Mouse (Mus musculus) layer of hippocampus, postnatal 10 days (tissue): ENCODE results near the gene Zp2. TPM values are rescaled to one million over a fixed set of nuclear protein-coding genes. Genes with fewer than 3 reads are reported as not detected.

Source experiments
- total RNA-seq, 2 experiments: library from RNA; stranded (reverse); gene quantifications; 2 replicates each; pipeline ENCODE4 v1.2.3; 2021

Zp2 gene
- total RNA-seq, 2 experiments from 2014 or later, result 0.36 to 0.73 TPM

Other genes with a start within 250 kb of the Zp2 start
- 1 to 10 TPM; 7.3 to 8.9 TPM for gene Lyrm1, start 249.4 kb downstream of the Zp2 start, total RNA-seq
- 10 to 100 TPM; 23.3 to 24.0 TPM for gene Dcun1d3, start 249.0 kb downstream of the Zp2 start, total RNA-seq
- under 1 TPM; 0.37 to 0.42 TPM for gene Dnah3, start 50.0 kb downstream of the Zp2 start, total RNA-seq
- gene Tmem159, start 42.9 kb downstream of the Zp2 start, total RNA-seq, result 10 to 100 TPM; 16.8 to 17.4 TPM
- under 1 TPM; 0.40 to 0.82 TPM for gene Anks4b, start 28.6 kb upstream of the Zp2 start, total RNA-seq
- 100 to 1,000 TPM; 629 to 700 TPM for gene Crym, start 56.8 kb upstream of the Zp2 start, total RNA-seq
- gene Abca14, start 58.7 kb upstream of the Zp2 start, total RNA-seq, result not detected
- under 1 TPM in 1 of 2 experiments, not detected in 1; 0.25 TPM for gene Abca15, start 183.4 kb upstream of the Zp2 start, total RNA-seq